Mouse (Mus musculus) ES-E14 (cell line): Measurements from ENCODE around the gene Sec22c.

ENCODE experiments used
- MAFK ChIP-seq: IDR thresholded peaks from 2 replicates; pipeline ENCODE4 v1.6.1; 2014; ENCODE audit warnings: mild to moderate bottlenecking, low read depth, low read length, inconsistent platforms; ENCODE audit not compliant: insufficient read depth
- ZNF384 ChIP-seq: IDR thresholded peaks from 2 replicates; pipeline ENCODE4 v1.6.1; 2012; ENCODE audit warnings: low read depth, low read length, inconsistent platforms

GRCm38 (mm10) chr9:121641235-121641915, 63.9 kb downstream of the Sec22c start:
- TF ChIP-seq ZNF384 (no peak), MAFK (no peak)
